Mouse (Mus musculus) thymus, postnatal 4 days (tissue): ENCODE results near the gene Ptprn2.

Experiments used
- DNase-seq: peaks from one replicate; pipeline ENCODE4 v3.0.0; 2021

Gene Ptprn2

GRCm38 (mm10) chr12:117236981-117237380, 751.5 kb downstream of the Ptprn2 start:
- DNase-seq, result no peak

DNA sequence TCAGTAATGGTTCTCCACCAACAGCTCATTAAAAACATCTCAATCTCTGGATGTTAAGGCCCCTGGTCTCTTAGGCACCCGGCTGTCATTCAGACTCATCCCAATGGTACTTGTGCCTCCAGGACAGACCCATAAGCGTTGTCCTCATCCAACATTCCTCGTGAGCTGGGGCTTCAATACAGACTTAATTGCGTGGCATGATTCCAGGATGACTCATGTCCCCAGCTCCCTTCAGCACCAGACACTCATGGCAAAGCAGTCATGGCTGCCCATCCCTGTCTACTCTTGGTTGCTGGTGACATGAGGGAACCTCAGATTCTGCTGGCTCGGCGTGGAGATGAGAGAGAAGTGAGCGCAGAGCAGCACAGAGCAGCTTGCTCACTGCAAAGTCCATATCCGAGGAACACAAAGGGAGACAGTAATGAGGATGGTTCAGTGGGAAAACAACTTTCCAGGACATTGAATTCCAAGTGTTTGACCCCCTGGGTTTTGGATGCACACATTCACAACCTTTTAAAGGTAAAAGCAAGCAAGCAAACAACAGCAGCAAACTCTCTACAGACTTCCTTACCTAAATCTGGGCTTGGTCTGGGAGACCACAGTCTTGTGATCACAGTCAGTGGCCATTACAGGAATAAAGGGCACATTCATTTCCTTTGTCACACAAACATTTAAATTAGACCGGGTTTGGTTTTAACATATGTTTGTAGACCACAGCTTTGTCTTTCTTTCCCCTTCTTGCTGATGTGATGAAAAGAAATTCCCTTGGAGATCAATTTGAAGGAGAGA, 754.6 kb downstream of the Ptprn2 start:
- no peak for DNase-seq

DNA sequence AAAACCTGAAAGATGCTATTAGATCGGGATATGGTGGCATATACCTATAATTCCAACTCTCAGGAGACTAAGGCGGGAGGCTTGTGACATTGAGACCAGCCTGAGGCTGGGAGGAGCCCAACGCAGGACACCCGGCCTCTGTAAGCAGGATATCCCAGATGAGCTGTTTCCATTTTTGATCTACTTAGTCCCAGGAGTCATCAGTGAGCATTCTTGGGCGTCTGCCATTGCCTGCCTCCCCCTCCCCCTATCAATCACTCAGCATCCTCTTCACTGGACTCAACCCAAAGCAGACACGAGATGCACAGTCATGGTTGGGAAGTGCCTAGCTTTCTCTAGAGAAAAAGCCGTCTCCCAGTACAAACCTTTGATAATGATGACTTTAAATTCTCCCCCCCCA, 756.7 kb downstream of the Ptprn2 start:
- DNase-seq, result no peak

- no peak for DNase-seq
These were observed 760.5 kb downstream of the Ptprn2 start for GRCm38 (mm10) chr12:117245885-117246478.

- no peak for DNase-seq
These were observed 764.9 kb downstream of the Ptprn2 start for GRCm38 (mm10) chr12:117250465-117250864.

- DNase-seq, result no peak
These were observed 766.3 kb downstream of the Ptprn2 start for GRCm38 (mm10) chr12:117251663-117252425.

GRCm38 (mm10) chr12:117252426-117252779, 766.9 kb downstream of the Ptprn2 start:
- DNase-seq, result no peak

- no peak for DNase-seq
These were observed 768.8 kb downstream of the Ptprn2 start for GRCm38 (mm10) chr12:117254356-117254755.

DNA sequence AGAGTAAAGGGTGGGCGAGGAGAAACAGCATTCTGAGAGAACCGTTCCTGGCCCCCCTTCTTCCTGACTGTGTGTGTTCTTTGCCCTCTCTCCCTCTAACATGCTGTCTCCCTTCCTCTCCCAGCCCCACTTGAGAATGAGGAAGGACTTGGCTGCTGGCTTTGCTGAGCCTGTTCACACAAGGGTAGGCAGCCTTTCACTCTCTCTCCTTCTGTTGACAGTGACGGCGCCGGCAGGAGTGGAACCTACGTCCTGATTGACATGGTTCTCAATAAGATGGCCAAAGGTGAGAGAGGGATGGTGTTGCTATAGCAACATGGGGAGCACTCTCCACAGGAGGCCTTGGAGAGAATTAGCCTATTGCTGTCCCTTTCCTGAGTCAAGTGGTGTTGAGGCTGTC, 769.8 kb downstream of the Ptprn2 start:
- DNase-seq, result no peak

GRCm38 (mm10) chr12:117255776-117256342, 770.3 kb downstream of the Ptprn2 start:
- no peak for DNase-seq

- no peak for DNase-seq
These were observed 771.3 kb downstream of the Ptprn2 start for GRCm38 (mm10) chr12:117256849-117257204.

DNA sequence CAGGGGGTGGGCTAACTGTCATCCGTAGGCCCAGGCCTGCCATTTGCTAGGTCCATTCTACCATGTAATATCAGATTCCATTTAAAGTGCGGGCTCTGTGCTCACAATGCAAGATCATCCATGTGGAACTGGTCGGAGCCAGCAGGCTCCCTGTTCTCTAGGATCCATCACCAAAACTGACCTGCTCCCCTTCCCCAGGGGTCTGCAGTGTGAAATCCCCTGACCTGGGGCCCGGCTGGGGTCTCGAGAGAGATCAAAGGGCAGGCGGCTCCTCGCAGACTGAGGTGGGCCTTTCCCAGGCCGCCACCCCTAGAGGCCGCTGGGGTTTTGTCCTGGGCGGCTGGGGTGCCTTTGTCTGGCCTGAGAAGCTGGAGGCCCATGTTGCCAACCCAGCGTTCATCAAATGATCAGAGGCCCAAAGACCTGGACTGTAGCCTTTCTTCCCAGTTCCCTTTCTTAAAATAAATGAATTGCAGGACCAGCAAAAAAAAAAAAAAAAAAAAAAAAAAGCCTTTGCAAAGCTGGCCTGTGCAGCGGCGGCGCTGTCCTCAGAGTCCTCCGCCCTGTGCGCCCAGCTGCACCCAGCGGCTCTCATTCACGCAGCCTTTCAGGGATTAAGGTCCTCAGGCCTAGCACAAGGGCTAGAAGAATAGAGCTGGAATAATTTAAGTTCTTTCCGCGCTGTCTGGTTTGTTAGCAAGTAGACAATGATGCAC, 771.8 kb downstream of the Ptprn2 start:
- no peak for DNase-seq

DNA sequence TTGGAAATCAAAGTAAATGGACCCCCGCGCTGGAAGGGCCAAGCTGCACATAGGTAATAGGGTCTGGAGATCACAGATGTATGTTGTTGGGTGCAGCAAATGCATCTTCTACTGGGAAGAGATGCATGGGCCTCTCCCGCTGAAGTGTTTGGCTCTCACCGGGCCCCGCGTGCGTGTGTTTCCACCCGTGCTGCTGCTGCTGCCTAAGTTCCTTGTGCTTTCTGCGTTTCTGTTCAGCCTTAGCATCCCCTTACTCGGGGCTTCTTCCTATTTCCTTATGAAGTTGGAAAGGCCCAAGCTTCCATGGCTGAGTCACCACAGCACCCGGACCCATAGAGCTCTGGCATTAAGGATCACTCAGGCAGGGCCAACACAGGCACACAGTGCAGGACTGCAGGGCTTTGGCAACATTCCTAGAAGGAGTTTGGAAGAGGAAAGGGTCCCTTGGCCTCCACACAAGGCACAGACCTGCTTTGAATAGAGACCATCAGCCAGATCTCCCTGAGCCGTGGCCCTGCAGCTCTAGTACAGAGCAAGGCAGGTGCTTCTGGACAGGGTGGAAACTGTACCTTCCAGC, 772.5 kb downstream of the Ptprn2 start:
- DNase-seq, result no peak

DNA sequence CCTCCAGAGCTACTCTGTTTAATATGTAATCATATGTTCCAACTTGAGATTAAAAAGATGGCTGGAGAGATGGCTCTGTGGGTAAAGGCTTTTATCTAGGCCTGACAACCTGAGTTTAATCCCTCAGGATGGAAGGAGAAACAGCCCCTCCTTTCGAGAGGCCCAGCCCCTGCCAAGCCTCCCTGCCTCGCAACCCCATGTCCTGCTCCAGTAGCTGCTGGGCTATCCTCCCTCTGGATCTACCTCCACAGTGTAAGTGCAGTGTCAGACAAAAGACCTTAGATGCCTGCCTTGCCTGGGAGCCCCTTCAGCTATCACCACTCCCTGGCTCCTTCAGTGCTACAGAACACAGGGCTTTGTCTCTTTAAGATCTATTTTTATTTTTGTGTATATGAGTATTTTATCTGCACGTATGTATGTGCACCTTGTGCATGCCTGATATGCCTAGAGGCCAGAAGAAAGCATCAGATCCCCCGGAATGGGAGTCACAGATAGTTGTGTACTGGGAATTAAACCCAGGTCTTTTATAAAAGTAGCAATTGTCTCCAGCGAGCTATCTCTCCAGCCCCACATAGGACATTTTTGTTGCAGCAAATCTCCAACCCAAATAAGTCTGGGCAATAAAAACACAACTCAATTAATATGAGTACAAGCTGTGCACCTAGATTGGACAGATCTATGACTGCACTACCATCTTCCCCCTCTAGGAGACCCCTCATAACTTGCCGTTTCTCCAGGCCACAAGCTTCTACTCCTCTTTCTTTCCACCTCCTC, 775.1 kb downstream of the Ptprn2 start:
- no peak for DNase-seq

DNA sequence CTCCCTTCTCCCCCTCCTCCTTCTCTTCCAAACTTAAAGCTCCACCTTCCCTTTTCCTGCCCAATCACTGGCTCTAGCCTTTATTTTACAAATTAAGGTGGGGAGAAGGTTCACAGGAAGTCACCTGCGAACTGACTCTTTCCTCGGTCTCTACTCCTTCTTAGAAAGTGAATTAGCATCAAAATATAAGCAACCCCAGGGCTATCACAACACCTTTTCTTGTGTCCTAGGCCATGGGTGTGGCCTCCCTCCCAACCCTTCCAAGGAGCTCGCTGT, 775.6 kb downstream of the Ptprn2 start:
- DNase-seq, result no peak

GRCm38 (mm10) chr12:117262003-117262402, 776.5 kb downstream of the Ptprn2 start:
- DNase-seq, result no peak

GRCm38 (mm10) chr12:117263081-117263480, 777.6 kb downstream of the Ptprn2 start:
- DNase-seq, result no peak

DNA sequence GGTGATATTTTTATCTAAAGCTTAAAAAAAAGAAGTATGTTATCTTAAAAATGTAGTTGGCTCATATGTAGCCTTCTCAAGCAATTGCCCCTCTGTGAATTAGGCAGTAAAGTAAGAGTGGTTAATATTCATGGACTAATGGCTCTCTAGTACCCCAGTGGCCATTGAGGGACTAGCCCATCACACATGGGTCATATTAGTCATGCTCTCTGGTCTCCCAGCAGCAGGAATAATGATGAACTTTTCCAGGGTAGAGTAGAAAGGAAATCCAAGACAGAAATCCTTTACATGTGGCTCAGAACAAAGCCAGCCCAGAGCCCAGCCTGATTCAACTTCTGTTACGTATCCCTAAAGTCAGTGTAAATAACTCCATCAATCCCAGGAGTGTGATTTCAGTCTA, 779.7 kb downstream of the Ptprn2 start:
- no peak for DNase-seq

DNA sequence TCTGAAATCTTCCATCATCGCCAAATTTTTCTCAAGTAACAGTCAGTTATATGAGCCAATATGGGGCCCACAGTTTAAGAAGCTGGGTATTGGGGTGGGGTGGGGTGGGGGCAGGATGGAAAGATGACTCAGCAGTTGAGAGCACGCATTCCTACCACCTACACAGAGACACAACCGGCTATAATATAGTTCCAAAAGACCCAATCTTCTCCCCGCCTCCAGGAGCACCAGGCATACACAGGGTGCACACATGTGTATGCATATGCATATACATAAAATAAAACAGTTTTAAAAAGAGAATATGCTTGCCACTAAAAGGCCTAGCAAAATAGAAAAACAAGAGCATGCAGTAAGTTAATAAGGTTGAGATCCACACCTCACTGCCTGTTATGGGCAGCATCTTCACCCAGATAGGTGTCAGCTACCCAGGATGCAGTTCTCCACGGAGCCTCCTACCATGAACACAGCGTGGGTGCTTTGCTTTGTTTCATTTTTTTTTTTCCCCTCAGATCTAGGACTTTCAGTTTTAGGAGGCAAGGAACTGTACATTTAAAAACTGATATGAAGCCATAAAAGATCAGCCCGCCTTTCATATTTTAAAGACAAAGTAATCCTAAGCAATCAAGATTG, 783.1 kb downstream of the Ptprn2 start:
- no peak for DNase-seq

DNA sequence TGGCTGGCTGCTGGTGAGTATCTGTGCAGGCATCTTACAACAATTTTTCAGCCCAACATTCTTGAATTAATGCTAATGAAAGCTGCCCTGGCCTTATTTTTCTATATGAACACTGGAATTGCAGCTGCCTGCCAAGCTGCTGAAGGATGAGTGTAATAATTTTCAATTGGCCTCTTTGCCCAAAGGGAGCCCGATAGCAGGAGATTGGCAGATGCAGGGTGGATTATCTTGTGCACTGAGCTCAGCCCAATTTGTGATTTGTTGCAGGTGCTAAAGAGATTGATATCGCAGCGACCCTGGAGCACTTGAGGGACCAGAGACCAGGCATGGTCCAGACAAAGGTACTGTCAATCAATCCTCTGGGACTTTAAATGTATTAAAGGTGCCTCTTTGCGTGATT, 783.8 kb downstream of the Ptprn2 start:
- DNase-seq, result no peak

- no peak for DNase-seq
These were observed 784.7 kb downstream of the Ptprn2 start for GRCm38 (mm10) chr12:117270199-117270598.

GRCm38 (mm10) chr12:117273166-117273565, 787.6 kb downstream of the Ptprn2 start:
- DNase-seq, result no peak
